Mouse (Mus musculus) forebrain, embryonic 10.5 days (tissue): ENCODE data around the gene Ccdc33. TPM values are rescaled to one million over a fixed set of nuclear protein-coding genes. Genes with fewer than 3 reads are reported as not detected.
A peak's percentile ranks its signal among the peaks of the same experiment; 100 is the strongest.

Experiments used
- DNase-seq: peaks from one replicate; pipeline ENCODE4 v3.0.0-alpha.2; 2017; ENCODE audit warnings: low spot score; ENCODE audit errors: extremely low spot score
- H3K27ac ChIP-seq: fragments of 300-500 bp; sonication (generic); 2 replicates; pipeline ENCODE4 v1.5.1; 2016; ENCODE audit warnings: mild to moderate bottlenecking
- H3K27me3 ChIP-seq: fragments of 300-500 bp; sonication (generic); 2 replicates; pipeline ENCODE4 v1.6.1; 2016; ENCODE audit warnings: mild to moderate bottlenecking; ENCODE audit not compliant: poor library complexity, severe bottlenecking
- H3K36me3 ChIP-seq: fragments of 300-500 bp; sonication (generic); replicated peaks from 2 replicates; pipeline ENCODE4 v1.6.1; 2016; ENCODE audit warnings: mild to moderate bottlenecking, moderate library complexity
- H3K4me1 ChIP-seq: fragments of 300-500 bp; sonication (generic); 2 replicates; pipeline ENCODE4 v1.6.1; 2016
- H3K4me3 ChIP-seq: fragments of 300-500 bp; sonication (generic); 2 replicates; pipeline ENCODE4 v1.5.1; 2016; ENCODE audit warnings: mild to moderate bottlenecking, moderate library complexity
- H3K9me3 ChIP-seq: fragments of 300-500 bp; sonication (generic); 2 replicates; pipeline ENCODE4 v1.6.1; 2016; ENCODE audit warnings: mild to moderate bottlenecking, moderate library complexity
- WGBS: fragments of 180-500 bp; shearing (Covaris S2); methylation state at CpG from one replicate; pipeline ENCODE4 v1.1.7; 2016; 5-methylcytosine and 5-hydroxymethylcytosine counted together
- polyA plus RNA-seq: library from polyadenylated mRNA; unstranded; fragments of >200 nt; fragmentation: Nextera tagmentation; extraction: Ambion mirVana; gene quantifications from 2 replicates; pipeline ENCODE4 v1.2.1, GENCODE M21; 2016

The Ccdc33 gene
- polyA plus RNA-seq = 0.36 and 0.90 TPM in 2 replicates

GRCm38 (mm10) chr9:58118671-58119070, at the start of gene Ccdc33:
Gene Ccdc33, minus strand, starts transcription at chr9:58118823.
- 34% methylated on average over 2 of the region's 2 CpGs for WGBS
- DNase-seq = no peak
- H3K9me3 ChIP-seq = no peaks in the 10 kb centered on the region
- no peak within 1 kb of the TSS for H3K4me3 ChIP-seq
- H3K4me1 ChIP-seq = peaks cover 67% of the 10 kb centered on the region
- peak within 1 kb of the TSS; percentile 92 for H3K27ac ChIP-seq
- H3K36me3 ChIP-seq = no peaks in the 10 kb centered on the region
- peaks cover 59% of the 10 kb centered on the region for H3K27me3 ChIP-seq

DNA sequence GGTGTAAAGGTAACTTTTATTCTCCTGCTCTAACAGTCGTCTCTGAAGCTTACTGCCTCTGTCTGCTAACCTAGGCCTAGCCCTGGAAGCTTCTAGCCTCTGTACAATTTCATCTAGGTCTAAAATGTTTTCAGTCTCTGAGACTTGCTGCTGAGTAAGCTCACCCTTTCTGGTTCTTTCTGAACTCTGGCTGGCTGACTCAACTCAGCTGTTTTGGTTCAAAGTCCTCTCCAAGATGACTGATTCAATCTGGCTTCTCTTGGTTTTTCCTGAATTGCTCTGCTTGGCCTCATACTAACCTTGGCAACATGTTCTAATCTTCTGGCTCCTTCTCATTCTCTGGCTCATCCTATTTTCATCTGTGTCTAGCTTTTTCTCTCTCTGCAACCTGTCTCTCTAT, 47.2 kb upstream of the Ccdc33 start:
- Histone ChIP-seq H3K4me1 (peaks cover 19% of the 10 kb centered on the region), H3K27me3 (0 out of 2 replicates have a peak, but pooled peaks cover 4% of the 10 kb centered on the region), H3K27ac (no peak overlapping the region), H3K9me3 (no peaks in the 10 kb centered on the region), H3K36me3 (no peaks in the 10 kb centered on the region), H3K4me3 (no peak overlapping the region)
- 86% methylated on average over 1 of the region's 1 CpGs for WGBS
- no peak for DNase-seq

- Histone ChIP-seq H3K9me3 (no peaks in the 10 kb centered on the region), H3K27ac (no peak overlapping the region), H3K36me3 (no peaks in the 10 kb centered on the region), H3K4me1 (peaks cover 31% of the 10 kb centered on the region), H3K27me3 (0 out of 2 replicates have a peak, but pooled peaks cover 11% of the 10 kb centered on the region), H3K4me3 (no peak overlapping the region)
- WGBS = 84% methylated on average over 5 of the region's 5 CpGs
- DNase-seq = no peak
These were observed 44.5 kb upstream of the Ccdc33 start for GRCm38 (mm10) chr9:58163146-58163545.

DNA sequence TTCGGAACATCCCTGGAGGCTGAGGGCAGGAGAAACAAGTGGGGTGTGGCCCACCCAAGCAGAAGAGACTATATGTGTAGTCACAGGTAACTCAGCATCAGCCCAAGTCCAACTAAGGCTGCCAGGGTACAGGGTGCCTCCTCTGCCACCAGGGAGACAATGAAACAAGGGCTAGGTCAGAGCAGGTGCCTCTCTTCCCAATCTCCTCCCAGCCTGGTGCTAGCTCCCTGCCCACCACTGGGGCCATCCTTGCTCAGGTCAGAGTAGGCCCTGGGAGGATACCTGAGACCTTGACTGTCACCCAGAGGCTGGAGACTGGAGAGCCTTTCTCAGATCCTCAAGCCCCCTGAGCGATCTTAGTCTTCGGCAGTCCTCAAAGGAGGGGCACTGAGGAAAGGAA, 43.5 kb upstream of the Ccdc33 start:
- Histone ChIP-seq H3K36me3 (no peaks in the 10 kb centered on the region), H3K4me3 (no peak overlapping the region), H3K27me3 (0 out of 2 replicates have a peak, but pooled peaks cover 11% of the 10 kb centered on the region), H3K4me1 (peaks cover 40% of the 10 kb centered on the region), H3K9me3 (no peaks in the 10 kb centered on the region), H3K27ac (no peak overlapping the region)
- WGBS = 99% methylated on average over 3 of the region's 3 CpGs
- DNase-seq = no peak

DNA sequence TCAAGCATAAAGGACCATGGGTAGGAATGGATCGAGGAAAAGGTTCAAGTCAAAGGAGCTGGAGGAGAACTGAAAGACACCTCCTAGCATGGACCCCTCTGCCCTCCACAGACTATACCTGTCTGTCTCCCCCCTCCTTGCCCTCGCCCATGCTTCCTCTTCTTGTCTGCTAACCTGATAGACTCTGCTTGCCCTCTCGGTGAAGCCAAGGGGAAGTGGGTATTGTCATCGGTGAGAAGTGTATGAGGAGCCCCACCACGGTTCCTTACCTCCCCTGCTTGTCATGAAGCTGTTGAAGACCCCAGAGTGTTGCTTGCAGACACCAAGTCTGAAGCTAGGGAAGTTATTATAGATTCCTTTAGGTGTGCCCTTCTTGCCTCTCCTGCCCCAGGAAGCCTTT, 41.7 kb upstream of the Ccdc33 start:
- H3K4me3 ChIP-seq = no peak overlapping the region
- peaks cover 44% of the 10 kb centered on the region for H3K4me1 ChIP-seq
- 0 out of 2 replicates have a peak, but pooled peaks cover 11% of the 10 kb centered on the region for H3K27me3 ChIP-seq
- H3K36me3 ChIP-seq = no peaks in the 10 kb centered on the region
- peak overlapping the region; percentile 35 for H3K27ac ChIP-seq
- DNase-seq = no peak
- no peaks in the 10 kb centered on the region for H3K9me3 ChIP-seq
- 85% methylated on average over 5 of the region's 5 CpGs for WGBS

DNA sequence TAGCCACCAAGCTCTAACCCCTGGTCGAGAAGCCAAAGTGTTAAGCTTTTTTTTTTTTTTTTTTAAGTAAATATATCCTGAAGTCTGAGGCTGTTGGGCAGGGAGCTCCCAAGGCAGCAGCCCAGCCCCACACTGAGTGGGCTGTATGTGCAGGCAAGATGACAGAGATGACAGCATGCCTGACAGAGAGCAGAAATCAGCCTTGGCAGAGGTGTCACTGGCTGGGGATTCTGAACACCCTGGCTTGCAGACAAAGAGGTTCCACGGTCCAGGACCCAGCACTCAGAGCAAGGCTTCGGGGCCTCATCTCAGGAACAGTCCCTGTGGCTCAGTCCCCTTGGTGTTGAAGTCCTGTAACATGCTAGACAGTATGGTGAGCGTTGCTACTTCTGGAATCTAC, 41.2 kb upstream of the Ccdc33 start:
- H3K27me3 ChIP-seq = 0 out of 2 replicates have a peak, but pooled peaks cover 11% of the 10 kb centered on the region
- H3K4me3 ChIP-seq = no peak overlapping the region
- peaks cover 44% of the 10 kb centered on the region for H3K4me1 ChIP-seq
- no peak for DNase-seq
- no peaks in the 10 kb centered on the region for H3K36me3 ChIP-seq
- H3K9me3 ChIP-seq = no peaks in the 10 kb centered on the region
- 84% methylated on average over 4 of the region's 4 CpGs for WGBS
- no peak overlapping the region; the same call in 1 of the 2 replicates for H3K27ac ChIP-seq

- Histone ChIP-seq H3K27me3 (0 out of 2 replicates have a peak, but pooled peaks cover 11% of the 10 kb centered on the region), H3K27ac (peak overlapping the region; percentile 80), H3K4me1 (peaks cover 44% of the 10 kb centered on the region), H3K4me3 (no peak overlapping the region), H3K9me3 (no peaks in the 10 kb centered on the region), H3K36me3 (no peaks in the 10 kb centered on the region)
- DNase-seq = no peak
- 45% methylated on average over 7 of the region's 7 CpGs for WGBS
These were observed 40.1 kb upstream of the Ccdc33 start for GRCm38 (mm10) chr9:58158541-58159311.

DNA sequence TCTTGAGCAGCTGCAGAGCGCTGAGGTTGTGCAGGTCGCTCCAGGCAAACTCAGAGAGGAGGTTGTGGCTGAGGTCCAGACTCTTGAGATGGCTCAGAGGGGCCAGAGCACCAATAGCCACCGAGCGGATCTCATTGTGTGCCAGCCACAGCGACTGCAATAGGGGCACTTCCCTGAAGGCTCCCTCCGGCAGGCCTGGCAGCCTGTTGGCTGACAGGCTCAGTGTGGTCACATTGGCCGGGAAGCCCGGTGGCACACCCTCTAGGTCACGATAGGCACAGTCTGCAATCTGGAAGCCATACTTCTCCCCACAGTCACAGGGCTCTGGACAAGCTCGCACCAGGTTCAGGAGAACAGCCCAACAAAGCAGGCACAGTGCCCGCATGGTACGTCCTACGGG, 39.2 kb upstream of the Ccdc33 start:
- 88% methylated on average over 13 of the region's 13 CpGs for WGBS
- no peak for DNase-seq
- Histone ChIP-seq H3K9me3 (no peaks in the 10 kb centered on the region), H3K36me3 (peaks cover 8% of the 10 kb centered on the region), H3K4me3 (no peak overlapping the region), H3K27me3 (0 out of 2 replicates have a peak, but pooled peaks cover 11% of the 10 kb centered on the region), H3K27ac (peak overlapping the region; percentile 80), H3K4me1 (peaks cover 47% of the 10 kb centered on the region)

GRCm38 (mm10) chr9:58156819-58157560, 38.4 kb upstream of the Ccdc33 start:
- Histone ChIP-seq H3K9me3 (no peaks in the 10 kb centered on the region), H3K27me3 (0 out of 2 replicates have a peak, but pooled peaks cover 7% of the 10 kb centered on the region), H3K4me3 (no peak overlapping the region), H3K36me3 (peaks cover 17% of the 10 kb centered on the region), H3K27ac (peak overlapping the region; percentile 80), H3K4me1 (peaks cover 42% of the 10 kb centered on the region)
- DNase-seq = no peak
- 93% methylated on average over 22 of the region's 22 CpGs for WGBS

DNA sequence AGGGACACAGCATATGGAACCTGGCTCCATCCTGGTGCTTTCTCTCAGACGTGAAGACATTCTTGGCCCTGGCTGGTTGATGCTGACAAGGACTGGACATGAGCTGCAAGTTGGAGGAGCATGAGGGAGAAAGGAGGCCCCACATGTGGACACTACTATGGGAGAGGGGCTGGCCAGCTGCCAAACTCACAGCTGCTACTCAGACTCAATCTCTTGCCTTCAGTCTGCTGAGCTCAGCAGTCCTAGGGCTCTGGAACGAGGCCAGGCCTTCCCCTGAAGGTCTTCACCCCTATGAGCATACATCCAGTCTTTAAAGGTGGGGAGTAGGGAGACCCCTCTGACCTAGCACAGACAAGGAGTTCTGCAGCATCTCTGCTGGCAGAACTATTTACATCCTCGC, 36.7 kb upstream of the Ccdc33 start:
- DNase-seq = no peak
- Histone ChIP-seq H3K27ac (peak overlapping the region; percentile 27; the same call in 1 of the 2 replicates), H3K4me3 (no peak overlapping the region), H3K4me1 (peaks cover 42% of the 10 kb centered on the region), H3K27me3 (0 out of 2 replicates have a peak, but pooled peaks cover 5% of the 10 kb centered on the region), H3K9me3 (no peaks in the 10 kb centered on the region), H3K36me3 (peaks cover 33% of the 10 kb centered on the region)
- WGBS = 82% methylated on average over 3 of the region's 3 CpGs

DNA sequence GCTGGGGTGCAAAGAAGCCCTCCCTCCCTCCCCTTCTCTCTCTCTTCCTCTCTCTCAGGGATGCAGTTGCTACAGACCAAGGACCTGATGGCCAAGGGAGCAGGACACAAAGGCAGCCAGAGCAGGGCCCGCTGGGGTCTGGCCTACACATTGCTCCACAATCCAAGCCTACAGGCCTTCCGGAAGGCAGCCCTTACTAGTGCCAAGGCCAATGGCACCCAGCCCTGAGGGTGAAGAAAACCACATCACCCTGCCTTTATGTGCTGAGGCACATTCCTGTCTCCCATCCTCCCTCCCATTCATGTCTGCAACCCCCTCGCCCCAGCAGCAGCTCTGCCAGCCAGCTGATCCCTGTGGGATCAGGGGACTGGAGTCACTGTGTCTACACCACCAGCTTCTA, 34.5 kb upstream of the Ccdc33 start:
- Histone ChIP-seq H3K4me1 (peaks cover 20% of the 10 kb centered on the region), H3K4me3 (no peak overlapping the region), H3K27me3 (no peaks in the 10 kb centered on the region; the same call in 1 of the 2 replicates), H3K36me3 (peaks cover 55% of the 10 kb centered on the region), H3K9me3 (no peaks in the 10 kb centered on the region), H3K27ac (peak overlapping the region; percentile 51; the same call in 1 of the 2 replicates)
- WGBS = 89% methylated on average over 3 of the region's 3 CpGs
- no peak for DNase-seq

DNA sequence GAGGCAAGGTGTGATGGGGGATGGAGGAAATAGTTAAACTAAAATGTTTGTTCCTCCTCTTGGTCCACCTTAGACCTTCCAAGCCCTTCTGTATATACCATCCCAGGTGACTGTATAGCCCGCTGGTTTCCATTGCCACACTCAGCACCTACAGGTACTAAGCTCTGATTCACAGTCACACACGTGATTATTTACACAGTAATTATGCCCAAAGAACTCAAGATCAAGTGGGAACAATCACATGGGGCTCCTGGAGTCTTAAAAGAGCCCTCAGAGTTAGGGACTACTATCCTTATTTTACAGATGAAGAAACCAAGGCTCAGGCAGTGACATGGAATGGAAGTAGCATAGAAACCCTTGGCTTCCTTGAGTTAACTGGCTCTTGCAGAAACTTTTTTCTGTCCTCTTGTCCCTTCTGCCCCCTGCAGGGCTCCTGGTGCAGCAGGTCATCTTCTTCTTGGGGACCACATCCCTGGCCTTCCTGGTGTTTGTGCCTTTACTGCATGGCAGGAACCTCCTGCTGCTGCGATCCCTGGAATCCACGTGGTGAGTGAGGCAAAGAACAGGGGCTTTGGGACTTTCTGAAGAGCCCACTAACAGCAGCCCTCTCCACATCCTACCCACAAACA, 32.2 kb upstream of the Ccdc33 start:
- WGBS = 77% methylated on average over 4 of the region's 4 CpGs
- H3K36me3 ChIP-seq = peaks cover 69% of the 10 kb centered on the region
- peaks cover 13% of the 10 kb centered on the region for H3K4me1 ChIP-seq
- H3K27me3 ChIP-seq = no peaks in the 10 kb centered on the region; the same call in 1 of the 2 replicates
- DNase-seq = no peak
- H3K27ac ChIP-seq = no peak overlapping the region
- no peaks in the 10 kb centered on the region for H3K9me3 ChIP-seq
- no peak overlapping the region for H3K4me3 ChIP-seq
